Mouse (Mus musculus) urinary bladder, postnatal 4 days (tissue): ENCODE results near the gene Ovgp1.
"Not testable (repeated sequence)": the region's sequence is repeated elsewhere in the genome, so short reads cannot be mapped to it uniquely, and the experiment has no call there.

Experiments used
- DNase-seq, 2 experiments: peaks; one replicate each; pipeline ENCODE4 v3.0.0; 2021 to 2022; ENCODE audit warnings: low spot score in 2 of 2

Gene Ovgp1

DNA sequence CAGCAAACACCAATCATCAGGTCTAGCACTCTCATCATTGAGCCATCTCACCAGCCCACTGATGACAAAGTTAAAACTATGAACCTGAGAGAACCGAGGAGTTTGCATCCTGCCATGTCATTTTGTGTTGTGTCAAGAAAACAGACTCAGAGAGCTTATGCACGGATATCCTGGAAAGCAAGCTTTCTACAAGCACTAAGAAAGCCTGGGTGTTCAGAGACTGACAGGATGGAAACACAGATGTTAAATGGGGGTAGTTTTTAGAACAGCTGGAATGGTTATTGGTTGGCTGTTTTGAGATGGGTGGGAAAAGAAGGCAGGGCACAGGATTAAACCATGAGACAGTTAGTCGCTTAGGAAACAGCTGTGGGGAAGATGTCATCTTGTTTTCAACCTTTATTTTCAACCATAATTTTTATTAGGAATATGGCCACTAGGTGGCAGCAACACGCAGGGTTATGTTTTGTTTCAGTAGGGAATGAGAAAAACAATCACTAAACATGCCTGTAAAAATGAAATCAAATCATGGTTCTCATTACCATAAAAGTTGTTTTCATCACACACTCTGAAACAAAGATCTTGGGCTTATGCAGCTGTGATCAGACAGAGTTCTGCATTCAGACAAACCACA, 18.3 kb downstream of the Ovgp1 start:
- DNase-seq: no peak

DNA sequence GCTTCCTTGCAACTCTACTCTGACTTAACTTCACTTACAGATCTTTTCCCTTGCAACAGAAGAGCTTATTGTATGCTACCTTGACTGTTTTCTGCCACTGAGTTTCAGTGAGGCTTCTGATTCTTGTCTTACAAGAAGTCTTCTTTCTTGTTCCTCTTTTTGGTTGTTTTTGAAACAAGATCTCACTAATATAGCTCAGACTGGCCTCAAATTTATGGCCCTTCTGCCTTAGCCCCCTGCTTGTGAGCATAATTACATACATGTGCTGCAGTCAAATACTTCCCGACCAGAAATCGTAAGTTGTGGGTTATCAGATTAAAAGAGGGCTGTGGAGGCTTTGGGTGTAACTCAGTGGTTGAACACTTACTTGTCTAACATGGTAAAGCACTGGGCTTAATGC, 21.2 kb downstream of the Ovgp1 start:
- no peak for DNase-seq

DNA sequence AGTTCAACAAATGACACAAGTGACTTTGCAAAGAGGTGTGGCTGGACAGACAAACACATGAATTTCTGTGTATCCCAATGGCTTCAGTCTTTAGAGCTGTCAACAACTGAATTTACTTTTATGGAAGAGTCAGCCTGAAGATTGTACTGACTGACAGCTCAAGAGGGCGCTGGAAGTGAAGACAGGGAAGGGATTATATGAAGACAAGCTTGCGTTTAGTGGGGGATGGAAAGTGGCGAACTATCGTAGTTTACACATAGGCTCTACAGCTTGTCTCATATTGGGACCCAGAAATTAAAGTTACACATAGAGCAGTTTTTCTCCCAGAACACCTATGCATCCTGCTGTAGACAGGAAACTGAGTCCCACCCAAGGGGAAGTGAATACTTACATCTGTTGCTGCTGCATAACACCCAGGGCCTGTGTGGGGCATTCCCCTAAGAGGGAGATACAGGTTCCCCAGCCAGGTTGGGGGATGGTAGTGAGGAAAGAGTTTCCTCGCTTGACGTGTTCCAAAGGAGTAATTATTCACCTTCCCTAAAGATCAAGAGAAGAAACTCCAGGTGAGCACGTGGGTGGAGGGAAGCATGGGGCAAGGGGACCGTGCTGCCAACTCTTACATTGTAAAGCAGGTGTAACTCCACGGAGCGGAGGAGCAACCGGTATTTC, 27.3 kb downstream of the Ovgp1 start:
- no peak for DNase-seq

DNA sequence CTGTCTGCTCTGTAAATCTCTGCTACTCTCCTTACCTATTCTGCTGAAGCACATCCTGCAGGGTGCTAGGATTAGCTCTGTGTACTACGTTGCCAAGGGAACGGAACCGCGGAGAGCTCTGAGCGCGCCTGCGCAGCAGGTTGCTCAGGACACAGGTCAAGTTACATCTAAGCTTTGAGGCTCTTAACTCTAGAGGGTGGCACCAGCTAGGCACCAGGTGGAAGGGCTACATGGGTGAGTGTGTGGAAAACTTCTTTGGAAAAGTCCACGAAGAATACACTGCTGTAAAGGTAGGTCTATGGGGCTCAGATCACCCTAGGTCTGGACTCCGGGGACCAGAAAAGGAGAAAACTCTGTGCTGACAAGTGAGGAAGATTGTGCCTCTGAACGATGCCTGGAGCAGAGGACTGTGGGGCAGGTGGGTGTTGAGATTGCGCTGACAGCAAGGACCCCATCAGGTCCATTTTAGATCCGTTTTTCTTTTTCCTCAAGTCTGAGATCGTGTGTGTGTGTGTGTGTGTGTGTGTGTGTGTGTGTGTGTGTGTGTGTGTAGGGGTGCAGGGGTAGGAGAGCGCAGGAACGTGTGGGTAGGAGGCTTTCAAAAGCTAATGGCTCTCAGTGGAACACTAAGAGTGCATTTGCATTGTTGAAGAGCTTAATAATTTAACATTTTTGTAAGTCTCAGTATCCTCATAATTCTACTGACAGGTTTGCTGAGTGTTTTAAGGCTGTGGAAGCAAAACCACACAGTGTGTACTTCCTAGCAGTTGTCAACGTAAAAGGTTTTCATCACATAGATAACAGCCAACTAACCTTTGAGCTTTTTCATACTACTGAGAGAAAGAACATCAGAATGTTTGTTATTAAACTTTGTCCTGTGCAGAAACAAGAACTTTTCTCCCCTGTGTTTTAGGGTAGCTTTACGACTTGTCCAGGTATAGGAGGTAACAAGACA, 28.2 kb downstream of the Ovgp1 start:
- DNase-seq: no peak

DNA sequence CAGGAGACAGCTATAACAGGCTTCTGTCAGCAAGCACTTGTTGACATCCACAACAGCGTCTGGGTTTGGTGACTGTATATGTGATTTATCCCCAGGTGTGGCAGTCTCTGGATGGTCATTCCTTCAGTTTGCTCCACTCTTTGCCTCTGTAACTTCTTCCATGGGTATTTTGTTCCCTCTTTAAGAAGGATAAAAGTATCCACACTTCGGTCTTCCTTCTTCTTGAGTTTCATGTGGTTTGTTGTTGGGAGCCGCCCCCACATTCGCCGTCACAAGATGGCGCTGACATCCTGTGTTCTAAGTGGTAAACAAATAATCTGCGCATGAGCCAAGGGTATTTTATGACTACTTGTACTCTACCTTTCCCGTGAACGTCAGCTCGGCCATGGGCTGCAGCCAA, 29.8 kb downstream of the Ovgp1 start:
- DNase-seq: not testable (repeated sequence)

DNA sequence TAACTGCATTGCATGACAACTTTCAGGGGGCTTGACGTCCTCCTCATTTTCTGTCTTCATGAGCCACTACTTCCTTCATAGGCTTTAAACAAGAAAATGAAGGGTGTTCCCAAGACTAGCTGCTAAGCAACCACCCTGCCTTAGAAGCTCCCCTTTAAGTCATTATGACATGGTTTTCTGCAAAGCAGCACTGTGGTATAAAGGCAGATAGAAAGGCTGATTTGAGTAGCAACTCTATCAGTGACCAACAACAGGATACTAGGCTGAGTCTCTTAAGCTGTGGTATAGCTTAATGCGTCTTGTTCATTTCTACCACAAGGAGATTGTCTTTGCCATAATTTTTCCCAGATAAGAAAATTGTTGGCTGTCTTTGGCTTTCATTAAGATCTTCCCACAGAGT, 41.0 kb downstream of the Ovgp1 start, which contains the start of gene Pifo:
TSS of gene Pifo (minus strand) at position 101 of the 400 bp plus-strand sequence.
- DNase-seq: no peak

DNA sequence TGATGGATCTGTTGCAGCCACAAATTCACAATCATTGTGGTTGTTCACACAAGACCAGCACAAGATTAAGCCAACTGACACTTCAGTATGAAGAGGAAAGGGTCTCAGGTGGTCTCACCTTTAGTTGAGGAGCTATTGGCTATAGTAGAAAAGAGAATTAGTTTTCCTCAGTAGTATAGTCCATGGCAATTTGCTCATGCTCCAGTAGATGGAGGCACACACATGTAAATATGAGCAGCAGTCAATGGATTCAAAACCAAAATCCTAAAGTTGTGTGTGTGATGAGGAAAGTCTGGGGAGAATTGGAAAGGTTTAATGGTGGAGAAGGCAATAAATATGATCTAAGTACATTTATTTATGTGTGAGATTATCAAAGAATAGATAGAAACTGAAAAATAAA, 48.3 kb downstream of the Ovgp1 start:
- no peak for DNase-seq

DNA sequence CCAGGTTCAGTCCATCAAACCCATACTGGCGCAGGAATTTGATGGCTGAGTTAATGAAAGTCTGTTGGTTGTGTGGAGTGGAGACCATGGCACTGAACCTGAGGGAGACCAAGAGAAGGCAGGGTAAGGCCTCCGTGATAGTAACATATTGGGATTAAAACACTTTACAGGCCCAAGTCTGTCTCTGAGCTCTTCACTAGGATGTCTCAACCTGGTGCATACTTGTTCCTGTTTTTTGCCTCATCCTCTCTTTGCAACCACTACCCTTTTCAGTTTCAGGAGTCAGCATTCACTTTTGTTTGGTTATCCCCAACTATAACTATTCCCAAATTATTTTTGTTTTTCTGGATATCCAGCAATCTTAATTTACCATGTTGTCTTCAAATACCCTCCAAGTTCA, 50.6 kb downstream of the Ovgp1 start:
- no peak for DNase-seq

DNA sequence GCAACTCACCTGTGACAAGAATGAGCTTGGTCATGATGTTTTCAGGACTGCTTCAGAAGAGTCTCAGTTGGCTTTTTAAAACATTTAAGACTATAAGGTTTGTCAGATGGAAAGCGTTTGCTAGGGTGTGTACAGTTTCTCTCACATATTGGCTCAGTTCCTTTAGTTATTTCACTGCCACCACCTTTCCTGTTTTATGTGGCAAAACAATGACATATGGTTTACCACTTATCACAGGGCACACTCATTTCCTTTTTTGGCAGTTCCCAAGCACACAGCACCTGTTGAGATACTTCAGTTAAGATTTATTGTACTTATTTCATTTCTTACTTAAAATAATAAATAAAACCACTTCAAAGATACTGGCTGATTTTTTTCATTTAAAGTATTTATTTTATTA, 59.3 kb downstream of the Ovgp1 start, which contains the start of gene Chil5:
TSS of gene Chil5 (minus strand) at position 34 of the 400 bp plus-strand sequence.
- no peak for DNase-seq
